Mouse (Mus musculus): ENCODE results near the gene Vps72. TPM values are rescaled to one million over a fixed set of nuclear protein-coding genes. Genes with fewer than 3 reads are reported as not detected.
A peak's percentile ranks its signal among the peaks of the same experiment; 100 is the strongest.

The Vps72 gene
- 45.6 and 47.1 TPM in 2 replicates for polyA plus RNA-seq (2012; rRNA removed)

DNA sequence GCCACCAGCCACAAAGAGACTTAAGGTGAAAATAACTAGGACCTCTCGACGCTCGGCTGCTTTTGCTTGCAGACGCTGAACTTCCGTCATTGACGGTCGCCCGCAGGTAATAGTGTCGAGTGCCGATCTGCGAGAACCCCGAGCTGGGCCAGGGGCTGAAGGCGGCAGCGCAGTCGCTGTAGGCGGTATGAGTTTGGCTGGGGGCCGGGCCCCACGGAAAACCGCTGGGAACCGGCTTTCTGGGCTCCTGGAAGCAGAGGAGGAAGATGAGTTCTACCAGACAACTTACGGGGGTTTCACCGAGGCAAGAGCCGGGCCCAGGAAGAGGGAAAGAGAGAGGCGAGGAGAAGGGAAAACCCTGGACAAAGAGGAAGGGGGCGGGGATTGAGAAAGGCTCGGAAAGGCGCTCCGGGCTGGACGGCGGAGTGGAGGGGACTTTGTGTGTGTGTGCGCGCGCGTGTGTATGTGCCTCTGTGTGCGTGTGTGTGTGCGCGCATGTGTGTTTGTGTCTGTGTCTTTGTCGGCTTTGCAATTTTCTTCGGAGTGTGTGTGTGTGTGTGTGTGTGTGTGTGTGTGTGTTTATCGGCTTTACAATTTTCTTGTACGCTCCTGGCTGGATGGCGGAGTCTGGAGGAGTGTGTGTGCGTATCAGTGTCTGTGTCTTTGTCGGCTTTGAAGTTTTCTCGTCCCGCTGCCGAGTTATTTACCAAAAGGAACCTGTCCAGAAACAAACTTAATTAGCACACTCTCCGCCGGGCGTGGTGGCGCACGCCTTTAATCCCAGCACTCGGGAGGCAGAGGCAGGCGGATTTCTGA is at the start of gene Vps72:
Gene Vps72, plus strand, starts transcription at position 112 of the 816 bp plus-strand sequence.
- TF ChIP-seq POLR2A (IDR thresholded peaks at IDR 0.05; ENCODE audit: low read depth, low read length) = peak; percentile 48
- no peak for TF ChIP-seq CTCF (conservative IDR thresholded peaks at IDR 0.05; ENCODE audit: insufficient read depth, insufficient read length, low read depth, low read length)
- Histone ChIP-seq H3K27ac (ENCODE audit: insufficient read depth, low read depth, low read length) (peak within 1 kb of the TSS; percentile 76), H3K36me3 (ENCODE audit: control insufficient read depth, insufficient read depth, low read length) (no peaks in the 10 kb centered on the region), H3K4me3 (ENCODE audit: insufficient read depth, low read depth, low read length) (peak within 1 kb of the TSS; percentile 90), H3K27me3 (replicated peaks; ENCODE audit: control insufficient read depth, insufficient read depth, low read length) (no peaks in the 10 kb centered on the region), H3K4me1 (ENCODE audit: control insufficient read depth, insufficient read depth, low read length) (peaks cover 6% of the 10 kb centered on the region; the same call in 1 of the 2 replicates)
- WGBS = under 1% methylated on average over 54 of the region's 54 CpGs
- DNase-seq = peak; percentile 95

DNA sequence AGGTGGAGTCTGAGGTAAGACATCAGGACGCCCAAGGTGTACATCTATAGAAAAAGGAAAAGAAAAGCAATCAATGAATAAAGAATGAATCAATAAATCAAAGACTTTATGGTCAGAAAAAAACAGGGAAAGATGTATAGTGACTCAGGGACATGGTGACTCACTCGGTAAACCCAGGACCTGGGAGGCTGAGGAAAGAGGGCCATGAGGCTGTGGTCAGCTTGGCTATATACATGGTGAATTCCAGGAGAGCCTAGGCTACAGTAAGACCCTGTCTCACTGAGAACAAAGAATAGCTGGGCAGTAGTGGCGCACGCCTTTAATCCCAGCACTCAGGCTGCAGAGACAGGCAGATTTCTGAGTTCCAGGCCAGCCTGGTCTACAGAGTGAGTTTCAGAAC is 47.1 kb upstream of the Vps72 start:
- Histone ChIP-seq H3K4me3 (ENCODE audit: insufficient read depth, low read depth, low read length) (no peak overlapping the region), H3K4me1 (ENCODE audit: control insufficient read depth, insufficient read depth, low read length) (no peaks in the 10 kb centered on the region), H3K36me3 (ENCODE audit: control insufficient read depth, insufficient read depth, low read length) (peaks cover 6% of the 10 kb centered on the region), H3K27me3 (replicated peaks; ENCODE audit: control insufficient read depth, insufficient read depth, low read length) (no peaks in the 10 kb centered on the region), H3K27ac (ENCODE audit: insufficient read depth, low read depth, low read length) (no peak overlapping the region)
- 91% methylated on average over 4 of the region's 4 CpGs for WGBS
- DNase-seq = no peak
- TF ChIP-seq CTCF (conservative IDR thresholded peaks at IDR 0.05; ENCODE audit: insufficient read depth, insufficient read length, low read depth, low read length) = no peak
- no peak for TF ChIP-seq POLR2A (IDR thresholded peaks at IDR 0.05; ENCODE audit: low read depth, low read length)

DNA sequence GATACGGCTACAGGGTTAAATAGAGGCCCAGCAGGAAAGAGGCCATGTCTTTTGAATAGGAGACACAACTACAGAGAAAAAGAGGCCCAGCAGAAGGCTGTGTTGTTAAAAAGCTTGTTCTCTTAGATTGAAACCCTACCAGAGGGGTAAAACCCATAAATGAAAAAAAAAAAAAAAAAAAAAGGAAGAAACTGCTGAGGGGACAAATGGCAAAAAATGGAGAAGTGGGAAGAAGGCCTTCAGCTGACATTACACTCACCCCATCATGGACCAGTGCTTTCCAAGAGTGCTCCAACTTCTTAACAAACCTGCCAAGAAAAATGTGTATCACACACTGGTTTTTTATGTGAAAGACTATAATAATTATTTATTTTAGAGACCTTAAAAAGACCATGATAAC is 45.3 kb upstream of the Vps72 start:
- WGBS = 93% methylated on average over 1 of the region's 1 CpGs
- peaks cover 5% of the 10 kb centered on the region for H3K36me3 ChIP-seq (ENCODE audit: control insufficient read depth, insufficient read depth, low read length)
- no peak for DNase-seq

DNA sequence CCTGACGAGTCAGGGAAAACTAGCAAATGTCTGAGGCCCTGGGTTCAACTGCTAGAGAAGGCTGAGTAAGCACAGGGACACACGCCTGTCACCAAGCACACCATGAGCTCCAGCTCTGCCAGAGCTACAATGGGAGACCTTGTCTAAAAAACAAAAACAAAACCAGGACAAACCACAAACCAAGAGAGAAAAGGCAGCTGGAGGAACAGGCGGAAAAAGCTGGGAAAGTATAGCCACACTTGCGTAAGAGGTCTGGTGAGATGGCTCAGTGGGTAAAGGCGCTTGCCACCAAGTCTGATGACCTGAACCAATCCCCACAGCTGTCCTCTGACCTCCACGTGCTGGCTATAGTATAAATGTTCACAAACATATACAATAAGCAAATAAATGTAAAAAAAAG is 44.7 kb upstream of the Vps72 start:
- Histone ChIP-seq H3K27ac (ENCODE audit: insufficient read depth, low read depth, low read length) (no peak overlapping the region), H3K4me1 (ENCODE audit: control insufficient read depth, insufficient read depth, low read length) (no peaks in the 10 kb centered on the region), H3K27me3 (replicated peaks; ENCODE audit: control insufficient read depth, insufficient read depth, low read length) (no peaks in the 10 kb centered on the region), H3K36me3 (ENCODE audit: control insufficient read depth, insufficient read depth, low read length) (peaks cover 5% of the 10 kb centered on the region), H3K4me3 (ENCODE audit: insufficient read depth, low read depth, low read length) (no peak overlapping the region)
- 87% methylated on average over 6 of the region's 6 CpGs for WGBS
- TF ChIP-seq CTCF (conservative IDR thresholded peaks at IDR 0.05; ENCODE audit: insufficient read depth, insufficient read length, low read depth, low read length) (no peak), POLR2A (IDR thresholded peaks at IDR 0.05; ENCODE audit: low read depth, low read length) (no peak)
- no peak for DNase-seq

More for the DNA sequence above, 45.3 kb upstream of the Vps72 start:
- Histone ChIP-seq H3K27ac (ENCODE audit: insufficient read depth, low read depth, low read length) (no peak overlapping the region), H3K4me1 (ENCODE audit: control insufficient read depth, insufficient read depth, low read length) (no peaks in the 10 kb centered on the region), H3K27me3 (replicated peaks; ENCODE audit: control insufficient read depth, insufficient read depth, low read length) (no peaks in the 10 kb centered on the region), H3K4me3 (ENCODE audit: insufficient read depth, low read depth, low read length) (no peak overlapping the region)
- TF ChIP-seq CTCF (conservative IDR thresholded peaks at IDR 0.05; ENCODE audit: insufficient read depth, insufficient read length, low read depth, low read length) = no peak
- no peak for TF ChIP-seq POLR2A (IDR thresholded peaks at IDR 0.05; ENCODE audit: low read depth, low read length)

DNA sequence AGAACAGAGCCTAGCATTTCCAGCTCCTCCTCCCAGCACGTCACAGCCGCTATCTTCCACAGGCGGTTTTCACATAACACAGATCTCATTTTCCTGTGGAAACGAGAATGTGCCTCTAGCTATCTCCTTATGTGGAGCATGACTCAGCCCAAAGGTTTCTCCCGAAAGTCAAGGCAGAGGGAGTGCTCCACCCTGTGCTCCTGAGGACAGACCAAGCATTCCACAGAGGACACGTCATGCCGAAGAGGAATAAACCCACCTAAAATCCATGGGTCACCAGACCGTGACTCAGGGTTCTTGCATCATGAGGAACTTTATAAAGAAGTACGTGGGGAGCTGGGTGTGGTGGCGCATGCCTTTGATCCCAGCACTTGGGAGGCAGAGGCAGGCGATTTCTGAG is 44.3 kb upstream of the Vps72 start:
- no peak for DNase-seq
- H3K27me3 ChIP-seq (replicated peaks; ENCODE audit: control insufficient read depth, insufficient read depth, low read length) = no peaks in the 10 kb centered on the region
- no peaks in the 10 kb centered on the region for H3K4me1 ChIP-seq (ENCODE audit: control insufficient read depth, insufficient read depth, low read length)
- H3K4me3 ChIP-seq (ENCODE audit: insufficient read depth, low read depth, low read length) = no peak overlapping the region
- no peak overlapping the region for H3K27ac ChIP-seq (ENCODE audit: insufficient read depth, low read depth, low read length)
- 83% methylated on average over 11 of the region's 11 CpGs for WGBS
- H3K36me3 ChIP-seq (ENCODE audit: control insufficient read depth, insufficient read depth, low read length) = peaks cover 5% of the 10 kb centered on the region
- TF ChIP-seq POLR2A (IDR thresholded peaks at IDR 0.05; ENCODE audit: low read depth, low read length) = no peak
- no peak for TF ChIP-seq CTCF (conservative IDR thresholded peaks at IDR 0.05; ENCODE audit: insufficient read depth, insufficient read length, low read depth, low read length)

DNA sequence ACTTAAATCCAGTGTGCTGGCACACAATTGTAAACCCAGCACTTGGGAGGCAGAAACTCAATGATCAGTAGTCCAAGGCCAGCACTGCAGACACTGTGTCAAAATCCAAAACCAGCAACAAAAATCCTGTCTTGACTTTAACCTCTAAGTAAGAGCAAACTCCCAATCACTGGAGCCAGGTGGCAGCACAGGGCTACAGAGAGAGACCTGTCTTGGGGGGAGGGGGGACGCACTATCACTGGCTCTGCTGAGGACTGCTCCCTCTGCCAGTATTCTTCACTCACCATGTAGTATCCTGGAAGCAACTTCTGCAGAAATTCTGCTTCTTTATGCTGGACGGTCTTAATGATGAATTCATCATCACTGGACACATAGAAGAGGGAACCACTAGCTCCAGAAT is 39.2 kb upstream of the Vps72 start:
- WGBS = 97% methylated on average over 2 of the region's 2 CpGs
- Histone ChIP-seq H3K4me3 (ENCODE audit: insufficient read depth, low read depth, low read length) (no peak overlapping the region), H3K27ac (ENCODE audit: insufficient read depth, low read depth, low read length) (no peak overlapping the region), H3K27me3 (replicated peaks; ENCODE audit: control insufficient read depth, insufficient read depth, low read length) (no peaks in the 10 kb centered on the region), H3K36me3 (ENCODE audit: control insufficient read depth, insufficient read depth, low read length) (peaks cover 10% of the 10 kb centered on the region), H3K4me1 (ENCODE audit: control insufficient read depth, insufficient read depth, low read length) (no peaks in the 10 kb centered on the region)
- DNase-seq = no peak
- TF ChIP-seq CTCF (conservative IDR thresholded peaks at IDR 0.05; ENCODE audit: insufficient read depth, insufficient read length, low read depth, low read length) = no peak
- TF ChIP-seq POLR2A (IDR thresholded peaks at IDR 0.05; ENCODE audit: low read depth, low read length) = no peak

DNA sequence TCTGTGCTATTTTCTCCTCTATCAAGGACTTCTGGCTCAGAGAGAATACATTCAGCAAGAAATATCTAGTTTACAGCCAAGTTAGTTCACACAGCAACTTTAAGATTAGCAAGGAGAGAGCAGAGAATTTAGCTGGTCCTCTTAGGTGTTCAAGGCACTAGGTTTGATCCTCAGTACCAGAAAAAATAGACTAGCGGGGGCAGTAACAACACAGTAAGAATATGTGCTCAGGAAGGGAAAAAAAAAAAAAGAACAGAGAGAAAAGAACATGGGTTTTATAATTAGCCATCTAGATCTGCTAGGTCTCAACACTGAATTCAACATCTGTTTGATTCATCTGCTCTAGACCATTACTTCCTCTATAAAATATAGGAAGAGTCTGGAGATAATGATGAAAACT is 22.8 kb upstream of the Vps72 start:
- Histone ChIP-seq H3K27me3 (replicated peaks; ENCODE audit: control insufficient read depth, insufficient read depth, low read length) (no peaks in the 10 kb centered on the region), H3K4me1 (ENCODE audit: control insufficient read depth, insufficient read depth, low read length) (no peaks in the 10 kb centered on the region; the same call in 1 of the 2 replicates), H3K4me3 (ENCODE audit: insufficient read depth, low read depth, low read length) (no peak overlapping the region), H3K27ac (ENCODE audit: insufficient read depth, low read depth, low read length) (no peak overlapping the region), H3K36me3 (ENCODE audit: control insufficient read depth, insufficient read depth, low read length) (no peaks in the 10 kb centered on the region)
- WGBS = 97% methylated on average over 1 of the region's 1 CpGs
- no peak for DNase-seq
- no peak for TF ChIP-seq POLR2A (IDR thresholded peaks at IDR 0.05; ENCODE audit: low read depth, low read length)
- TF ChIP-seq CTCF (conservative IDR thresholded peaks at IDR 0.05; ENCODE audit: insufficient read depth, insufficient read length, low read depth, low read length) = no peak

Measured in kidney, adult 2 months (tissue).